Mouse (Mus musculus): Measurements from ENCODE around the gene Bcl2l11.

The Bcl2l11 gene

DNA sequence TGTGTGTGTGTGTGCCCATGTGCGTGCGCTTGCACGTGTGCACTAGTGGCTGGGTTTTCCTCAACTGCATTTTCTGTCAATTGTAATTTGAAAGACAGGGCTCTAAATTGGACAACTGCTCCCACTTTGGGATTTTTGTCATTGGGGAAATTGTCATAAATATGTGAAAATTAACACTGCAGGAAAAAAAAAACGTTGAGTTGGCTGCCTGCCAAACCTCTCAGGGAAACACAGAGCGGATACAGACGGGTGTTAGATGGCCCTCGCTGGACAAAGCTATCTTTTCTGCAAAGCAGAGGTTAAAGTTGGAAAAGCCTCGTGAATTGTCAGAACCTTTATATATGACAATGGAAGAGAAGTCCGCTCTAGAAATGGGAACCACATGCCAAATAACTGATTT is 84.5 kb downstream of the Bcl2l11 start:
- no peak for DNase-seq (ENCODE audit: low spot score in 2 of 2)

DNA sequence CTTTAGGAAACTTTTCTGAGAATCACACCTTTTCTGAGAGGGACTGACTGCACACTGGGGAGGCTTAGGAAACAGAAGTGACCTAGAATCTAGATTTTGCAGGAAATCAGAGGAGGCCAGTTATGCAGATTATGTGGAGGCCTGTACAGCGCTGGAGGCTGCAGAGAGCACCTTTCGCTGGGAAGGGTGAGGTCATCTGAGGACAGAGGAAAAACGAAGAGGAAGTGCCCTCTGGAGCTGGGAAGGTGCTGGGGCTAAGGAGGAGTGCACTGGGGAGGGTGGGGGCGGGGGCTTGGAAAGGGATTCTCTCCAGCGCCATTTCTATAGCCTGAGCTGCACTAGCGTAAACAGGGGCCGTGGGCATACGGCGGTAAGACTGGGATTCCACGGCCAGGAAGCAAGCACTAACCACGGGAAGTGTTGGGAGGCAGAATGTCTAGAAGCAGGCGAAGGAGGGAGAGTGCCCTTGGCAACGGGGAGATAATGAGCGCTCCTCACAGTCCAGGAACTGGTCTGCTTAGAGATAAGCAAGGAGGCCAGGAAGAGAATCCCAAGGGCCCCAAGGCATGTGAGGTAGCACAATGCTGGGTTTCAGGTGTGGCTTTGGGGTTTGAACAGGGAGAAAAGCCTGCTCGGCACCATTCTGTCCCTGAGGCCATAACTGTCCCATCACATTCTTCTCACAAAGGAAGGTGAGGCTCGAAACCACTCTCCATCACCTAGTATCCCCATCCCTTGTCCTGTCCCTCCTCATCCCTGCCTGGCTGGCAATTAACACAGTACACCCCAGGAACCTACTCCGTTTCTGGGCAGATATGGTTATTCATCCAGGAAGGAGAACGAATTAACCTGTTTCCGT is 85.4 kb downstream of the Bcl2l11 start:
- DNase-seq (ENCODE audit: low spot score in 2 of 2): no peak

DNA sequence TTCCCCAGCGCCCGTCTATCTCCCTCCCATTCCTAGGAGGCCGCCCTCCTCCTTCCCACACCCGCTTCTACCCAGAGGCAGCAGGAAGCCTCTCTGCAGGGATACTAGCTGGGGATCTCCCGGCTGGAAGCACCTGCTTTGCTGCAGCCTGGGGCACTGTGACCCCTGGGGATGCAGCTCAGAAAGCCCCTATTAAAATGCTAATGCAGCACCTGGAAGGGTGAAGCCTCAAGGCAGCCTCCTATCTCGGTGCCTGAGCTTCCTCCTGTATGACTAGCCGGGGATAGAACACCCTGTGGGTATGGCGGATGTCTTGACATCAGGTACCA is 86.0 kb downstream of the Bcl2l11 start:
- no peak for DNase-seq (ENCODE audit: low spot score in 2 of 2)
